Mouse (Mus musculus) MEL (cell line): ENCODE measurements at regions not wholly inside any gene's neighbourhood (a gene's known extent, or its start where the extent isn't known, plus 50 kb on each side); places are given as distances from the start of the nearest gene placed in this dataset.

Experiments
- DNase-seq: peaks from one replicate; pipeline ENCODE4 v3.0.0; 2011; ENCODE audit warnings: low read depth, low spot score
- H3K27ac ChIP-seq: 2 replicates; pipeline ENCODE4 v1.5.1; 2012; ENCODE audit warnings: low read depth, mild to moderate bottlenecking, control low read depth, low read length, moderate library complexity; ENCODE audit not compliant: control insufficient read depth
- H3K27me3 ChIP-seq, 2 experiments: fragments of 150-350 bp in 1 of 2; sonication (generic) in 1 of 2; 2 replicates each; pipeline ENCODE4 v1.6.1; 2012; ENCODE audit warnings: low read length in 2 of 2, mild to moderate bottlenecking in 2 of 2, improper control_type of control experiment in 1 of 2, moderate library complexity in 1 of 2; ENCODE audit not compliant: insufficient read depth in 2 of 2, control insufficient read depth in 1 of 2
- H3K36me3 ChIP-seq, 2 experiments: 2 replicates each; pipeline ENCODE4 v1.6.1; 2012 to 2014; ENCODE audit warnings: low read length in 2 of 2, improper control_type of control experiment in 1 of 2, inconsistent platforms in 1 of 2, mild to moderate bottlenecking in 1 of 2; ENCODE audit not compliant: insufficient read depth in 2 of 2, control insufficient read depth in 1 of 2
- H3K4me1 ChIP-seq, 2 experiments: fragments of 150-350 bp in 1 of 2; sonication (generic) in 1 of 2; 2 replicates each; pipeline ENCODE4 v1.6.1; 2012; ENCODE audit warnings: low read length in 2 of 2, improper control_type of control experiment in 1 of 2, mild to moderate bottlenecking in 1 of 2; ENCODE audit not compliant: insufficient read depth in 2 of 2, control insufficient read depth in 1 of 2
- H3K4me3 ChIP-seq, 2 experiments: fragments of 150-350 bp in 1 of 2; sonication (generic) in 1 of 2; 2 replicates each; pipeline ENCODE4 v1.5.1; 2012; ENCODE audit warnings: low read depth in 2 of 2, low read length in 2 of 2, mild to moderate bottlenecking in 2 of 2, moderate library complexity in 2 of 2, control low read depth in 1 of 2, improper control_type of control experiment in 1 of 2; ENCODE audit not compliant: control insufficient read depth in 1 of 2, insufficient read depth in 1 of 2
- H3K79me2 ChIP-seq: 2 replicates; pipeline ENCODE4 v1.6.1; 2012; ENCODE audit warnings: mild to moderate bottlenecking, low read length, moderate library complexity; ENCODE audit not compliant: control insufficient read depth, poor library complexity, insufficient read depth
- H3K9ac ChIP-seq: 2 replicates; pipeline ENCODE4 v1.6.1; 2012; ENCODE audit warnings: low read depth, mild to moderate bottlenecking, control low read depth, low read length, moderate library complexity; ENCODE audit not compliant: control insufficient read depth, poor library complexity, severe bottlenecking
- H3K9me3 ChIP-seq: fragments of 150-350 bp; sonication (generic); replicated peaks from 2 replicates; pipeline ENCODE4 v1.6.1; 2012; ENCODE audit warnings: mild to moderate bottlenecking, low read length, improper control_type of control experiment, moderate library complexity; ENCODE audit not compliant: insufficient read depth
- BHLHE40 ChIP-seq: IDR thresholded peaks from 2 replicates; pipeline ENCODE4 v1.6.1; 2012; ENCODE audit warnings: low read depth, mild to moderate bottlenecking, inconsistent platforms, low read length, improper control_type of control experiment, borderline replicate concordance
- CHD1 ChIP-seq: IDR thresholded peaks from 2 replicates; pipeline ENCODE4 v1.6.1; 2012; ENCODE audit warnings: low read depth, mild to moderate bottlenecking, inconsistent platforms, low read length, improper control_type of control experiment
- CHD2 ChIP-seq: IDR thresholded peaks from 2 replicates; pipeline ENCODE4 v1.6.1; 2011; ENCODE audit warnings: low read length, improper control_type of control experiment
- CTCF ChIP-seq, 3 experiments: IDR thresholded peaks in 2 of 3; conservative IDR thresholded peaks in 1 of 3; 2 replicates each; pipeline ENCODE4 v1.5.1; 2011 to 2012; ENCODE audit warnings: low read length in 3 of 3, low read depth in 2 of 3, mild to moderate bottlenecking in 2 of 3, improper control_type of control experiment in 1 of 3, inconsistent platforms in 1 of 3, mixed read lengths in 1 of 3, moderate library complexity in 1 of 3; ENCODE audit not compliant: control insufficient read depth in 1 of 3, insufficient read depth in 1 of 3, poor library complexity in 1 of 3, severe bottlenecking in 1 of 3
- GATA1 ChIP-seq: IDR thresholded peaks from 2 replicates; pipeline ENCODE4 v1.6.1; 2011; ENCODE audit warnings: low read depth, low read length, improper control_type of control experiment
- JUND ChIP-seq: IDR thresholded peaks from 2 replicates; pipeline ENCODE4 v1.6.1; 2011; ENCODE audit warnings: low read depth, mild to moderate bottlenecking, improper control_type of control experiment, low read length
- KAT2A ChIP-seq: conservative IDR thresholded peaks from 2 replicates; pipeline ENCODE4 v1.6.1; 2012; ENCODE audit warnings: low read depth, low read length, improper control_type of control experiment, inconsistent platforms
- MAX ChIP-seq: IDR thresholded peaks from 2 replicates; pipeline ENCODE4 v1.6.1; 2011; ENCODE audit warnings: low read length, improper control_type of control experiment
- MAZ ChIP-seq: IDR thresholded peaks from 2 replicates; pipeline ENCODE4 v1.6.1; 2012; ENCODE audit warnings: low read depth, mild to moderate bottlenecking, inconsistent platforms, low read length, improper control_type of control experiment
- MEF2A ChIP-seq: IDR thresholded peaks from 2 replicates; pipeline ENCODE4 v1.6.1; 2014; ENCODE audit warnings: low read depth, mild to moderate bottlenecking, inconsistent platforms, low read length, improper control_type of control experiment; ENCODE audit not compliant: poor library complexity, insufficient replicate concordance, severe bottlenecking; ENCODE audit errors: extremely low read depth
- MXI1 ChIP-seq: IDR thresholded peaks from 2 replicates; pipeline ENCODE4 v1.6.1; 2011; ENCODE audit warnings: mild to moderate bottlenecking, low read depth, low read length, improper control_type of control experiment
- MYB ChIP-seq: IDR thresholded peaks from 2 replicates; pipeline ENCODE4 v1.6.1; 2011; ENCODE audit warnings: mild to moderate bottlenecking, low read depth, low read length, improper control_type of control experiment
- NRF1 ChIP-seq: IDR thresholded peaks from 2 replicates; pipeline ENCODE4 v1.6.1; 2014; ENCODE audit warnings: low read depth, mild to moderate bottlenecking, inconsistent platforms, low read length, improper control_type of control experiment, moderate library complexity; ENCODE audit not compliant: poor library complexity, insufficient read depth, severe bottlenecking
- POLR2A ChIP-seq, 2 experiments: IDR thresholded peaks; 2 replicates each; pipeline ENCODE4 v1.6.1; 2011 to 2012; ENCODE audit warnings: low read length in 2 of 2, mild to moderate bottlenecking in 2 of 2, control low read depth in 1 of 2, improper control_type of control experiment in 1 of 2, low read depth in 1 of 2, moderate library complexity in 1 of 2; ENCODE audit not compliant: control insufficient read depth in 1 of 2, insufficient read depth in 1 of 2, poor library complexity in 1 of 2
- POLR2AphosphoS2 ChIP-seq: IDR thresholded peaks from 2 replicates; pipeline ENCODE4 v1.6.1; 2011; ENCODE audit warnings: low read length, improper control_type of control experiment
- RAD21 ChIP-seq: IDR thresholded peaks from 2 replicates; pipeline ENCODE4 v1.6.1; 2011; ENCODE audit warnings: mild to moderate bottlenecking, low read depth, low read length, improper control_type of control experiment
- RCOR1 ChIP-seq: IDR thresholded peaks from 2 replicates; pipeline ENCODE4 v1.6.1; 2012; ENCODE audit warnings: low read depth, mild to moderate bottlenecking, inconsistent platforms, low read length, improper control_type of control experiment
- TBP ChIP-seq: IDR thresholded peaks from 2 replicates; pipeline ENCODE4 v1.8.0; 2011; ENCODE audit warnings: low read depth, low read length, improper control_type of control experiment
- TCF12 ChIP-seq: IDR thresholded peaks from 2 replicates; pipeline ENCODE4 v1.6.1; 2014; ENCODE audit warnings: low read depth, mild to moderate bottlenecking, inconsistent platforms, low read length, improper control_type of control experiment, moderate library complexity
- USF1 ChIP-seq: IDR thresholded peaks from 2 replicates; pipeline ENCODE4 v1.6.1; 2014; ENCODE audit warnings: low read depth, mild to moderate bottlenecking, inconsistent platforms, low read length, improper control_type of control experiment, moderate library complexity
- USF2 ChIP-seq, 2 experiments: IDR thresholded peaks; 2 replicates each; pipeline ENCODE4 v1.6.1; 2011 to 2012; ENCODE audit warnings: improper control_type of control experiment in 2 of 2, low read length in 2 of 2, borderline replicate concordance in 1 of 2, inconsistent platforms in 1 of 2, low read depth in 1 of 2, mild to moderate bottlenecking in 1 of 2; ENCODE audit not compliant: insufficient read depth in 1 of 2
- ZC3H11A ChIP-seq: IDR thresholded peaks from 2 replicates; pipeline ENCODE4 v1.6.1; 2012; ENCODE audit warnings: low read depth, mild to moderate bottlenecking, inconsistent platforms, low read length, improper control_type of control experiment
- ZKSCAN1 ChIP-seq: IDR thresholded peaks from 2 replicates; pipeline ENCODE4 v1.6.1; 2012; ENCODE audit warnings: low read depth, mild to moderate bottlenecking, inconsistent platforms, low read length, improper control_type of control experiment, moderate library complexity

GRCm38 (mm10) chr13:72711136-72711535, 82.5 kb downstream of the Irx2 start:
- H3K27ac ChIP-seq, result no peak overlapping the region
- no peak for TF ChIP-seq RCOR1
- no peak for TF ChIP-seq KAT2A
- TF ChIP-seq NRF1, result no peak
- no peak for TF ChIP-seq USF2 (IDR thresholded peaks at IDR 0.05; ENCODE audit: borderline replicate concordance in 1 of 2, insufficient read depth in 1 of 2, low read depth in 1 of 2, low read length in 2 of 2)
- TF ChIP-seq MEF2A, result no peak
- TF ChIP-seq MYB, result no peak
- TF ChIP-seq MAZ, result no peak
- TF ChIP-seq GATA1, result no peak
- no peak for TF ChIP-seq CHD2
- TF ChIP-seq CHD1, result no peak
- TF ChIP-seq CTCF (IDR thresholded peaks at IDR 0.05 in 2 of 3, conservative IDR thresholded peaks at IDR 0.05 in 1 of 3; ENCODE audit: control insufficient read depth in 1 of 3, insufficient read depth in 1 of 3, low read depth in 2 of 3, low read length in 3 of 3, poor library complexity in 1 of 3, severe bottlenecking in 1 of 3), result no peak
- no peak for TF ChIP-seq RAD21
- no peak for TF ChIP-seq USF1
- no peak for TF ChIP-seq TCF12
- TF ChIP-seq BHLHE40, result no peak
- no peak for TF ChIP-seq POLR2AphosphoS2
- no peak for TF ChIP-seq MXI1
- no peak for TF ChIP-seq ZC3H11A
- TF ChIP-seq POLR2A (IDR thresholded peaks at IDR 0.05; ENCODE audit: control insufficient read depth in 1 of 2, insufficient read depth in 1 of 2, low read depth in 1 of 2, low read length in 2 of 2, poor library complexity in 1 of 2), result no peak
- no peak overlapping the region for H3K9ac ChIP-seq
- no peaks in the 10 kb centered on the region for H3K79me2 ChIP-seq
- H3K4me3 ChIP-seq, result no peak overlapping the region
- H3K27me3 ChIP-seq, result no peaks in the 10 kb centered on the region
- H3K4me1 ChIP-seq, result no peaks in the 10 kb centered on the region
- DNase-seq, result no peak
- H3K36me3 ChIP-seq, result no peaks in the 10 kb centered on the region
- H3K9me3 ChIP-seq, result no peaks in the 10 kb centered on the region

DNA sequence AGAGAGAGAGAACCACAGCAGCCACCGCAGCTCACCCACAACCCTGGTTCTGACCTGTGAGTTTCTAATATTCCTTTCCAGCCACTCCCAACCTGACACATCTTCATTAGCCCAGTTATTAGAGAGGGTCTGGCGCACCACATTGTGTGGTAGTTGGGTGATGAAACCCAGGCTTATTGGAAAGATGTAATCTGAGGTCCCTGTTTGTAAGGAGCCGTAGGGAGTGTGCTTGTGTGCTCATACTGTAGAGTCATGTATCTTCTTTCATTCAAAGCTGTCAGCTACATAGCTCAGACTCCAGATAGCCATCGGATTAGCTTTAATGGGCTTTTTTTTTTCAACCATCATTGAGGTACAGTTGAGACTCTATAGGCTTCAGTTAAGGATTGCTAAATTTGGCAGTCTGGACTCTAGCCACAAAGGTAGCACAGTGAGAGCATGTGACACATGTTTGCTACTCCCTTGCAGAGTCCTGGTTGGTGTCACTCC, 83.3 kb downstream of the Irx2 start:
- no peaks in the 10 kb centered on the region for H3K79me2 ChIP-seq
- H3K4me3 ChIP-seq, result no peak overlapping the region
- no peak overlapping the region for H3K9ac ChIP-seq
- TF ChIP-seq MXI1 (no peak), RAD21 (no peak), MAX (no peak), USF1 (no peak), ZKSCAN1 (no peak), JUND (no peak), CHD2 (no peak), TBP (no peak)
- TF ChIP-seq, all 39 proteins: peak for 0
- Histone ChIP-seq H3K36me3 (no peaks in the 10 kb centered on the region), H3K27ac (no peak overlapping the region), H3K27me3 (no peaks in the 10 kb centered on the region), H3K4me1 (no peaks in the 10 kb centered on the region), H3K9me3 (no peaks in the 10 kb centered on the region)
- DNase-seq, result no peak
